Mouse (Mus musculus) MEL (cell line): ENCODE results near the gene Sowaha. TPM values are rescaled to one million over a fixed set of nuclear protein-coding genes. Genes with fewer than 3 reads are reported as not detected.
A peak's percentile ranks its signal among the peaks of the same experiment; 100 is the strongest.

Experiments used
- DNase-seq: peaks from one replicate; pipeline ENCODE4 v3.0.0; 2011; ENCODE audit warnings: low read depth, low spot score
- H3K27ac ChIP-seq: 2 replicates; pipeline ENCODE4 v1.5.1; 2012; ENCODE audit warnings: low read depth, mild to moderate bottlenecking, control low read depth, low read length, moderate library complexity; ENCODE audit not compliant: control insufficient read depth
- H3K27me3 ChIP-seq, 2 experiments: fragments of 150-350 bp in 1 of 2; sonication (generic) in 1 of 2; 2 replicates each; pipeline ENCODE4 v1.6.1; 2012; ENCODE audit warnings: low read length in 2 of 2, mild to moderate bottlenecking in 2 of 2, improper control_type of control experiment in 1 of 2, moderate library complexity in 1 of 2; ENCODE audit not compliant: insufficient read depth in 2 of 2, control insufficient read depth in 1 of 2
- H3K36me3 ChIP-seq, 2 experiments: 2 replicates each; pipeline ENCODE4 v1.6.1; 2012 to 2014; ENCODE audit warnings: low read length in 2 of 2, improper control_type of control experiment in 1 of 2, inconsistent platforms in 1 of 2, mild to moderate bottlenecking in 1 of 2; ENCODE audit not compliant: insufficient read depth in 2 of 2, control insufficient read depth in 1 of 2
- H3K4me1 ChIP-seq, 2 experiments: fragments of 150-350 bp in 1 of 2; sonication (generic) in 1 of 2; 2 replicates each; pipeline ENCODE4 v1.6.1; 2012; ENCODE audit warnings: low read length in 2 of 2, improper control_type of control experiment in 1 of 2, mild to moderate bottlenecking in 1 of 2; ENCODE audit not compliant: insufficient read depth in 2 of 2, control insufficient read depth in 1 of 2
- H3K4me3 ChIP-seq, 2 experiments: fragments of 150-350 bp in 1 of 2; sonication (generic) in 1 of 2; 2 replicates each; pipeline ENCODE4 v1.5.1; 2012; ENCODE audit warnings: low read depth in 2 of 2, low read length in 2 of 2, mild to moderate bottlenecking in 2 of 2, moderate library complexity in 2 of 2, control low read depth in 1 of 2, improper control_type of control experiment in 1 of 2; ENCODE audit not compliant: control insufficient read depth in 1 of 2, insufficient read depth in 1 of 2
- H3K79me2 ChIP-seq: 2 replicates; pipeline ENCODE4 v1.6.1; 2012; ENCODE audit warnings: mild to moderate bottlenecking, low read length, moderate library complexity; ENCODE audit not compliant: control insufficient read depth, poor library complexity, insufficient read depth
- H3K9ac ChIP-seq: 2 replicates; pipeline ENCODE4 v1.6.1; 2012; ENCODE audit warnings: low read depth, mild to moderate bottlenecking, control low read depth, low read length, moderate library complexity; ENCODE audit not compliant: control insufficient read depth, poor library complexity, severe bottlenecking
- H3K9me3 ChIP-seq: fragments of 150-350 bp; sonication (generic); replicated peaks from 2 replicates; pipeline ENCODE4 v1.6.1; 2012; ENCODE audit warnings: mild to moderate bottlenecking, low read length, improper control_type of control experiment, moderate library complexity; ENCODE audit not compliant: insufficient read depth
- BHLHE40 ChIP-seq: IDR thresholded peaks from 2 replicates; pipeline ENCODE4 v1.6.1; 2012; ENCODE audit warnings: low read depth, mild to moderate bottlenecking, inconsistent platforms, low read length, improper control_type of control experiment, borderline replicate concordance
- CTCF ChIP-seq, 3 experiments: IDR thresholded peaks in 2 of 3; conservative IDR thresholded peaks in 1 of 3; 2 replicates each; pipeline ENCODE4 v1.5.1; 2011 to 2012; ENCODE audit warnings: low read length in 3 of 3, low read depth in 2 of 3, mild to moderate bottlenecking in 2 of 3, improper control_type of control experiment in 1 of 3, inconsistent platforms in 1 of 3, mixed read lengths in 1 of 3, moderate library complexity in 1 of 3; ENCODE audit not compliant: control insufficient read depth in 1 of 3, insufficient read depth in 1 of 3, poor library complexity in 1 of 3, severe bottlenecking in 1 of 3
- E2F4 ChIP-seq: IDR thresholded peaks from 2 replicates; pipeline ENCODE4 v1.6.1; 2011; ENCODE audit warnings: low read depth, low read length, improper control_type of control experiment, borderline replicate concordance
- EP300 ChIP-seq, 2 experiments: IDR thresholded peaks; 2 replicates each; pipeline ENCODE4 v1.6.1; 2011; ENCODE audit warnings: improper control_type of control experiment in 2 of 2, low read length in 2 of 2, low read depth in 1 of 2, mild to moderate bottlenecking in 1 of 2
- ETS1 ChIP-seq: IDR thresholded peaks from 2 replicates; pipeline ENCODE4 v1.6.1; 2012; ENCODE audit warnings: low read depth, mild to moderate bottlenecking, inconsistent platforms, low read length, improper control_type of control experiment, moderate library complexity
- GATA1 ChIP-seq: IDR thresholded peaks from 2 replicates; pipeline ENCODE4 v1.6.1; 2011; ENCODE audit warnings: low read depth, low read length, improper control_type of control experiment
- KAT2A ChIP-seq: conservative IDR thresholded peaks from 2 replicates; pipeline ENCODE4 v1.6.1; 2012; ENCODE audit warnings: low read depth, low read length, improper control_type of control experiment, inconsistent platforms
- MAFK ChIP-seq: IDR thresholded peaks from 2 replicates; pipeline ENCODE4 v1.6.1; 2011; ENCODE audit warnings: low read depth, mild to moderate bottlenecking, low read length, improper control_type of control experiment, borderline replicate concordance
- MAX ChIP-seq: IDR thresholded peaks from 2 replicates; pipeline ENCODE4 v1.6.1; 2011; ENCODE audit warnings: low read length, improper control_type of control experiment
- MEF2A ChIP-seq: IDR thresholded peaks from 2 replicates; pipeline ENCODE4 v1.6.1; 2014; ENCODE audit warnings: low read depth, mild to moderate bottlenecking, inconsistent platforms, low read length, improper control_type of control experiment; ENCODE audit not compliant: poor library complexity, insufficient replicate concordance, severe bottlenecking; ENCODE audit errors: extremely low read depth
- MXI1 ChIP-seq: IDR thresholded peaks from 2 replicates; pipeline ENCODE4 v1.6.1; 2011; ENCODE audit warnings: mild to moderate bottlenecking, low read depth, low read length, improper control_type of control experiment
- MYB ChIP-seq: IDR thresholded peaks from 2 replicates; pipeline ENCODE4 v1.6.1; 2011; ENCODE audit warnings: mild to moderate bottlenecking, low read depth, low read length, improper control_type of control experiment
- MYC ChIP-seq: IDR thresholded peaks from 2 replicates; pipeline ENCODE4 v1.6.1; 2011; ENCODE audit warnings: low read depth, mild to moderate bottlenecking, low read length, improper control_type of control experiment, moderate library complexity
- NRF1 ChIP-seq: IDR thresholded peaks from 2 replicates; pipeline ENCODE4 v1.6.1; 2014; ENCODE audit warnings: low read depth, mild to moderate bottlenecking, inconsistent platforms, low read length, improper control_type of control experiment, moderate library complexity; ENCODE audit not compliant: poor library complexity, insufficient read depth, severe bottlenecking
- POLR2AphosphoS2 ChIP-seq: IDR thresholded peaks from 2 replicates; pipeline ENCODE4 v1.6.1; 2011; ENCODE audit warnings: low read length, improper control_type of control experiment
- RCOR1 ChIP-seq: IDR thresholded peaks from 2 replicates; pipeline ENCODE4 v1.6.1; 2012; ENCODE audit warnings: low read depth, mild to moderate bottlenecking, inconsistent platforms, low read length, improper control_type of control experiment
- SIN3A ChIP-seq: IDR thresholded peaks from 2 replicates; pipeline ENCODE4 v1.6.1; 2012; ENCODE audit warnings: low read length, improper control_type of control experiment, inconsistent platforms
- SMC3 ChIP-seq: IDR thresholded peaks from 2 replicates; pipeline ENCODE4 v1.6.1; 2011; ENCODE audit warnings: low read depth, low read length, improper control_type of control experiment
- TAL1 ChIP-seq: IDR thresholded peaks from 2 replicates; pipeline ENCODE4 v1.6.1; 2012; ENCODE audit warnings: mild to moderate bottlenecking, inconsistent platforms, low read length, moderate library complexity, mixed read lengths
- TCF12 ChIP-seq: IDR thresholded peaks from 2 replicates; pipeline ENCODE4 v1.6.1; 2014; ENCODE audit warnings: low read depth, mild to moderate bottlenecking, inconsistent platforms, low read length, improper control_type of control experiment, moderate library complexity
- UBTF ChIP-seq: IDR thresholded peaks from 2 replicates; pipeline ENCODE4 v1.6.1; 2012; ENCODE audit warnings: low read depth, mild to moderate bottlenecking, inconsistent platforms, low read length, improper control_type of control experiment, moderate library complexity, borderline replicate concordance; ENCODE audit not compliant: insufficient read depth
- USF1 ChIP-seq: IDR thresholded peaks from 2 replicates; pipeline ENCODE4 v1.6.1; 2014; ENCODE audit warnings: low read depth, mild to moderate bottlenecking, inconsistent platforms, low read length, improper control_type of control experiment, moderate library complexity
- USF2 ChIP-seq, 2 experiments: IDR thresholded peaks; 2 replicates each; pipeline ENCODE4 v1.6.1; 2011 to 2012; ENCODE audit warnings: improper control_type of control experiment in 2 of 2, low read length in 2 of 2, borderline replicate concordance in 1 of 2, inconsistent platforms in 1 of 2, low read depth in 1 of 2, mild to moderate bottlenecking in 1 of 2; ENCODE audit not compliant: insufficient read depth in 1 of 2
- ZNF384 ChIP-seq: IDR thresholded peaks from 2 replicates; pipeline ENCODE4 v1.6.1; 2012; ENCODE audit warnings: low read depth, mild to moderate bottlenecking, inconsistent platforms, low read length, improper control_type of control experiment
- polyA plus RNA-seq, 2 experiments: library from polyadenylated mRNA; stranded (reverse) in 1 of 2; unstranded in 1 of 2; fragments of >175 nt in 1 of 2; fragments of >200 nt in 1 of 2; gene quantifications; 2 replicates each; pipeline versions ENCODE4 v1.2.1 to v1.2.4; 2012; ENCODE audit warnings: low replicate concordance in 2 of 2, low read depth in 1 of 2; ENCODE audit not compliant: insufficient read length in 2 of 2, insufficient read depth in 1 of 2, missing spikeins in 1 of 2
- total RNA-seq: library from RNA; depleted of rRNA; stranded (reverse); fragments of 300-350 nt; gene quantifications from 2 replicates; pipeline ENCODE4 v1.2.3, GENCODE M21; 2012

Gene Sowaha
- total and polyA plus RNA-seq, 3 experiments, result not detected

- Histone ChIP-seq H3K4me3 (no peak overlapping the region), H3K9me3 (no peaks in the 10 kb centered on the region), H3K27me3 (no peaks in the 10 kb centered on the region), H3K36me3 (peaks cover 7 to 30% of the 10 kb centered on the region in 2 experiments), H3K27ac (peak overlapping the region; percentile 24; the same call in 1 of the 2 replicates), H3K9ac (no peak overlapping the region), H3K79me2 (peaks cover 14% of the 10 kb centered on the region), H3K4me1 (peaks cover 8 to 30% of the 10 kb centered on the region in 2 experiments)
- no peak for TF ChIP-seq POLR2AphosphoS2
- no peak for TF ChIP-seq KAT2A
- TF ChIP-seq E2F4, result no peak
- TF ChIP-seq SMC3, result no peak
- peak; percentile 73 for TF ChIP-seq MAX
- TF ChIP-seq MYB, result no peak
- TF ChIP-seq MEF2A, result no peak
- peak; percentile 95 for TF ChIP-seq ETS1
- TF ChIP-seq EP300 (IDR thresholded peaks at IDR 0.05; ENCODE audit: low read depth in 1 of 2, low read length in 2 of 2), result peak; percentile 86 to 89
- no peak for TF ChIP-seq CTCF (IDR thresholded peaks at IDR 0.05 in 2 of 3, conservative IDR thresholded peaks at IDR 0.05 in 1 of 3; ENCODE audit: control insufficient read depth in 1 of 3, insufficient read depth in 1 of 3, low read depth in 2 of 3, low read length in 3 of 3, poor library complexity in 1 of 3, severe bottlenecking in 1 of 3)
- 0 out of 2 replicates have a peak, but pooled peaks have one; percentile 25 for TF ChIP-seq NRF1
- peak; percentile 70; the same call in 1 of the 2 replicates for TF ChIP-seq MXI1
- TF ChIP-seq TCF12, result peak; percentile 88
- TF ChIP-seq MYC, result peak; percentile 76
- peak; percentile 85 for TF ChIP-seq SIN3A
- 0 out of 2 replicates have a peak, but pooled peaks have one; percentile 15 for TF ChIP-seq ZNF384
- TF ChIP-seq TAL1, result peak; percentile 59
- TF ChIP-seq USF2 (IDR thresholded peaks at IDR 0.05; ENCODE audit: borderline replicate concordance in 1 of 2, insufficient read depth in 1 of 2, low read depth in 1 of 2, low read length in 2 of 2), result 0 out of 4 replicates have a peak, but pooled peaks of 1 of the 2 experiments have one; percentile 18
- TF ChIP-seq USF1, result peak; percentile 87
- no peak for TF ChIP-seq UBTF
- peak; percentile 96 for TF ChIP-seq RCOR1
- TF ChIP-seq MAFK, result peak; percentile 43; the same call in 1 of the 2 replicates
- TF ChIP-seq BHLHE40, result peak; percentile 93
- TF ChIP-seq GATA1, result peak; percentile 97
- DNase-seq, result peak; percentile 66
These were observed 47.0 kb downstream of the Sowaha start for GRCm38 (mm10) chr11:53433057-53433456.
